In genomic region chr1:177444941-177445340, GRCm38 (mm10) we compare ENCODE assay signal across 9 mouse cellular contexts. TPM values are rescaled to one million over a fixed set of nuclear protein-coding genes. Genes with fewer than 3 reads are reported as not detected.
DNase-seq lines count a peak whose midpoint lies in the region; ATAC-seq lines count a peak whose summit lies in the region.
"Had no signal": no experiment of that assay in that cellular context is flagged by ENCODE, and none has a peak within 500 bp of the region (broad histone marks: within the 10 kb centered on the region; RNA-seq: fewer than 3 reads in every experiment).

No protein-coding gene starts in this region.

- 55% methylated on average over 5 of the region's 5 CpGs for WGBS in intestine, embryonic 14.5 days
- WGBS in intestine, embryonic 15.5 days, result 54% methylated on average over 5 of the region's 5 CpGs
- 28% methylated on average over 5 of the region's 5 CpGs for WGBS in embryonic facial prominence, embryonic 10.5 days
- 28% methylated on average over 5 of the region's 5 CpGs for WGBS in hindbrain, embryonic 10.5 days
- WGBS in midbrain, embryonic 15.5 days, result 10% methylated on average over 5 of the region's 5 CpGs

- H3K4me2 ChIP-seq in intestine, embryonic 14.5 days (ENCODE audit: low read length), result peak overlapping the region; percentile 94; the same call in 1 of the 2 replicates
- H3K4me2 ChIP-seq in intestine, embryonic 15.5 days (replicated peaks), result no peak overlapping the region
- H3K4me2 ChIP-seq in midbrain, embryonic 15.5 days, result peak overlapping the region; percentile 92

- no peak for DNase-seq in intestine, embryonic 14.5 days (ENCODE audit: low spot score)
- no peak for DNase-seq in embryonic facial prominence, embryonic 10.5 days (ENCODE audit: low spot score)
- no peak for DNase-seq in hindbrain, embryonic 10.5 days (ENCODE audit: low spot score)
- no peak for DNase-seq in kidney, postnatal 10 days
- no peak for DNase-seq in gastrocnemius, adult 8-10 months (ENCODE audit: low spot score in 2 of 2)
- no peak for DNase-seq in left cerebral cortex, postnatal 36 days (ENCODE audit: low spot score in 2 of 2)

- no peak overlapping the region; the same call in 1 of the 2 replicates for H3K27ac ChIP-seq in intestine, embryonic 14.5 days (ENCODE audit: low read depth)
- H3K27ac ChIP-seq in intestine, embryonic 15.5 days, result no peak overlapping the region
- H3K27ac ChIP-seq in embryonic facial prominence, embryonic 10.5 days (replicated peaks), result peak overlapping the region; percentile 95
- H3K27ac ChIP-seq in hindbrain, embryonic 10.5 days, result peak overlapping the region; percentile 99
- no peak overlapping the region for H3K27ac ChIP-seq in midbrain, embryonic 15.5 days
- H3K27ac ChIP-seq: liver, embryonic 15.5 days had no signal

- intact Hi-C loops in left cerebral cortex, postnatal 36 days (cut with DNase I), result loop anchor here (5.0 to 10.0 kb wide), 4 partner anchors 188 to 560 kb away; partner anchors contain the start of gene Akt3

- H3K36me3 ChIP-seq in intestine, embryonic 14.5 days (ENCODE audit: control insufficient read depth, insufficient read depth, low read length), result peaks cover 22% of the 10 kb centered on the region
- peaks cover 9% of the 10 kb centered on the region; the same call in 1 of the 2 replicates for H3K36me3 ChIP-seq in intestine, embryonic 15.5 days
- H3K36me3 ChIP-seq in embryonic facial prominence, embryonic 10.5 days (replicated peaks), result peaks cover 20% of the 10 kb centered on the region
- peaks cover 22% of the 10 kb centered on the region for H3K36me3 ChIP-seq in hindbrain, embryonic 10.5 days
- no peaks in the 10 kb centered on the region for H3K36me3 ChIP-seq in midbrain, embryonic 15.5 days (replicated peaks)

- no peaks in the 10 kb centered on the region for H3K9me3 ChIP-seq in intestine, embryonic 14.5 days (ENCODE audit: control insufficient read depth, low read length)
- H3K9me3 ChIP-seq in intestine, embryonic 15.5 days, result no peaks in the 10 kb centered on the region
- no peaks in the 10 kb centered on the region for H3K9me3 ChIP-seq in embryonic facial prominence, embryonic 10.5 days
- no peaks in the 10 kb centered on the region for H3K9me3 ChIP-seq in hindbrain, embryonic 10.5 days
- H3K9me3 ChIP-seq in midbrain, embryonic 15.5 days, result no peaks in the 10 kb centered on the region
- H3K9me3 ChIP-seq: liver, embryonic 15.5 days had no signal

- ATAC-seq in intestine, embryonic 14.5 days (replicated peaks; ENCODE audit: low FRiP score, low TSS enrichment, low read depth), result no peak
- no peak for ATAC-seq in intestine, embryonic 15.5 days
- no peak for ATAC-seq in midbrain, embryonic 15.5 days (replicated peaks)

- H3K27me3 ChIP-seq in intestine, embryonic 14.5 days (replicated peaks; ENCODE audit: control insufficient read depth, insufficient read depth, low read length), result no peaks in the 10 kb centered on the region
- no peaks in the 10 kb centered on the region for H3K27me3 ChIP-seq in intestine, embryonic 15.5 days (replicated peaks)
- no peaks in the 10 kb centered on the region for H3K27me3 ChIP-seq in embryonic facial prominence, embryonic 10.5 days (replicated peaks; ENCODE audit: low read depth, poor library complexity, severe bottlenecking)
- H3K27me3 ChIP-seq in hindbrain, embryonic 10.5 days (ENCODE audit: insufficient read depth, poor library complexity, severe bottlenecking), result no peaks in the 10 kb centered on the region
- H3K27me3 ChIP-seq in midbrain, embryonic 15.5 days (replicated peaks), result no peaks in the 10 kb centered on the region
- H3K27me3 ChIP-seq: liver, embryonic 15.5 days had no signal

- H3K4me1 ChIP-seq in intestine, embryonic 14.5 days (replicated peaks; ENCODE audit: control insufficient read depth, insufficient read depth, low read length), result peaks cover 13% of the 10 kb centered on the region
- peaks cover 12% of the 10 kb centered on the region for H3K4me1 ChIP-seq in intestine, embryonic 15.5 days (replicated peaks)
- H3K4me1 ChIP-seq in embryonic facial prominence, embryonic 10.5 days, result peaks cover 72% of the 10 kb centered on the region
- peaks cover 73% of the 10 kb centered on the region for H3K4me1 ChIP-seq in hindbrain, embryonic 10.5 days (replicated peaks)
- peaks cover 54% of the 10 kb centered on the region for H3K4me1 ChIP-seq in midbrain, embryonic 15.5 days

- no peak overlapping the region for H3K9ac ChIP-seq in intestine, embryonic 14.5 days (ENCODE audit: low read length)
- H3K9ac ChIP-seq in intestine, embryonic 15.5 days, result no peak overlapping the region
- no peak overlapping the region for H3K9ac ChIP-seq in midbrain, embryonic 15.5 days
- H3K9ac ChIP-seq: liver, embryonic 15.5 days had no signal

- H3K4me3 ChIP-seq in intestine, embryonic 14.5 days (ENCODE audit: low read depth, low read length), result peak overlapping the region; percentile 8; the same call in 1 of the 2 replicates
- H3K4me3 ChIP-seq in intestine, embryonic 15.5 days (replicated peaks), result no peak overlapping the region
- H3K4me3 ChIP-seq in embryonic facial prominence, embryonic 10.5 days, result peak overlapping the region; percentile 89
- peak overlapping the region; percentile 97 for H3K4me3 ChIP-seq in hindbrain, embryonic 10.5 days
- H3K4me3 ChIP-seq in midbrain, embryonic 15.5 days, result peak overlapping the region; percentile 76

RNA-seq across cellular contexts. Expression of gene Zbtb18, which starts 2.8 kb away (rescaled TPM):
- 2.9 and 4.7 TPM in 2 replicates for polyA plus RNA-seq in intestine, embryonic 14.5 days (2014; fragmentation: Nextera tagmentation; extraction: Ambion mirVana)
- 2.0 and 2.2 TPM in 2 replicates for polyA plus RNA-seq in intestine, embryonic 15.5 days (2015; fragmentation: Nextera tagmentation; extraction: Ambion mirVana)
- polyA plus RNA-seq in embryonic facial prominence, embryonic 10.5 days (2016; fragmentation: Nextera tagmentation; extraction: Ambion mirVana), result 2.1 and 3.4 TPM in 2 replicates
- polyA plus RNA-seq in hindbrain, embryonic 10.5 days (2016; fragmentation: Nextera tagmentation; extraction: Ambion mirVana), result 7.8 and 8.4 TPM in 2 replicates
- 7.0 and 9.7 TPM in 2 replicates for polyA plus RNA-seq in midbrain, embryonic 15.5 days (2015; fragmentation: Nextera tagmentation; extraction: Ambion mirVana)
- total RNA-seq in gastrocnemius, adult 8-10 months (2022), result 100 to 1,000 TPM; 113 to 163 (median 126) TPM
- 100 to 1,000 TPM; 354 to 392 TPM for total RNA-seq in left cerebral cortex, postnatal 36 days (2021)

Comparison
In these comparisons a context has a peak if more than half of its experiments do, and no peak if none do; other contexts are left out.
1. H3K27ac ChIP-seq: peak in embryonic facial prominence, embryonic 10.5 days (single experiment) and hindbrain, embryonic 10.5 days (single experiment); none in intestine, embryonic 14.5 days (single experiment), intestine, embryonic 15.5 days (single experiment) and midbrain, embryonic 15.5 days (single experiment).